Mouse (Mus musculus) gonadal fat pad, adult 2 months (tissue): Measurements from ENCODE around the gene Msmp. TPM values are rescaled to one million over a fixed set of nuclear protein-coding genes. Genes with fewer than 3 reads are reported as not detected.
"Not testable (repeated sequence)": the region's sequence is repeated elsewhere in the genome, so short reads cannot be mapped to it uniquely, and the experiment has no call there.

Source experiments
- DNase-seq: peaks from one replicate; pipeline ENCODE4 v3.0.0-alpha.2; 2012; ENCODE audit warnings: low read depth
- polyA plus RNA-seq: library from polyadenylated mRNA; depleted of rRNA; stranded (reverse); fragments of >200 nt; gene quantifications from 2 replicates; pipeline ENCODE4 v1.2.3, GENCODE M21; 2012

The Msmp gene
- polyA plus RNA-seq, 1 experiment, result 2.0 TPM

DNA sequence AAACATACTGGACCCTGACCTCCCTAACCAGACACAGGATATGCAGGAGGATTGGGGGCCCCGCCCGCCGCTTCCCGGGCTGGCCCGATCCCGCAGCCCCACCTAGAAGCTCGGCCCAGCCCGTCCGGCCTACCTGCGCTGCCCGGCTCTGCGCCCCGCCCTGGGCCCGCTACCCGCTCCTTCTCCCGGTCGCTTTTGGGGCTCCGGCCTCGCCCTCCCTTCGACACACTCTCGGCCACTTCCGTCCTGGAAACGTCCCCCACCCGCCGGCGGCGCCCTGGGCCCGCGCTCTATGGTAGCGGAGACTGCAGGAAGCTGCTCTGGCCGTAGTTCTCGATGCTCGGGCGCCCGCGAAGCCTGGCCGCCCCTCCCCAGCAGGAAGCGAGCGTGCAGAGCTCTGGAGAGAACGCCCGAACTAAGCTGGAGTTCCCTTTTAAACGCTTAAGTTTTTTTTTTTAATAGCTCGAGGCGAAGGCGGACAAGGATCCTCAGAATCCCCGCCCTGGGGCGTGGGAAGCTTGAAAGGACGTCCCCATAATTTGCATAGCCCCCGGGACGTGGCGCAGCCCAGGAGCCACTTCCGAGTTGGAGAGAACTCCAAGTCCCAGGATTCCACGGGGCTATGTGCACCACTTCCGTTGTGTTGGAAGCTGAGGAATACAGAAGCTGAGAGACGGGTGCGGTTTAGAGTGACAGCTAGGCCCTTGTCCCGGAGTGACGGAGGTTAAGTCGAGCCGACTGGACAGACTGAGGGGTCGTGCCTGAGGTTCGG, 22.1 kb downstream of the Msmp start, which contains the start of the genes Creb3 and Tln1:
Gene Creb3 (plus strand): TSS at position 336 of the 772 bp plus-strand sequence.
Gene Tln1 (minus strand): TSS at position 695 of the 772 bp plus-strand sequence.
- peak; percentile 85 for DNase-seq

DNA sequence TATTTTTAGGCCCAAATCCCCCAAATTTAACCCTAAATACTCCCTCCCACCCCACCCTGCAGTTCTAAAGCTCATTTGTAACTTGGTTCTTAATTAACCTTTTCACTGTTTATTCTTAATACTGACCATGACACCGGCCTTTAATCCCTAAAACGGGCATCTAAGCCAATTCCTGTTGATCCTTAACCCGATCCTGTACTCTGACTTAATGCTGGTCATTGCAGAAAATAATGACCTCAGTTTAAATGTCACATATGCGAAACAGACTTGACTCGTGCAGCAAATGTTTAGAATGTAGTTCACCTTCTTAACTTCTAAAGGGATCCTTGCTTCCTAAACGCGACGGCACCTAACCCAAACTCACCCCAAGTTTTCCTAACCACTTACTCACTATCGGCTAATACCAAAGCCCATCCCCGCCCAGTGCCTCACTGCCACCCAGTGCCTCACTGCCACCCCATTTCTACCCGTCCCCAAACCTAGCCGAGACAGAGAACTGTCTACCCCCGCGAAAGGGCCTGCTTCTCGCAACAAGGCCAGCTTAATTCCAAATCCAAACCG, 22.8 kb downstream of the Msmp start:
- no peak for DNase-seq

- no peak for DNase-seq
Measured at GRCm38 (mm10) chr4:43560976-43561375, 23.3 kb downstream of the Msmp start.

DNA sequence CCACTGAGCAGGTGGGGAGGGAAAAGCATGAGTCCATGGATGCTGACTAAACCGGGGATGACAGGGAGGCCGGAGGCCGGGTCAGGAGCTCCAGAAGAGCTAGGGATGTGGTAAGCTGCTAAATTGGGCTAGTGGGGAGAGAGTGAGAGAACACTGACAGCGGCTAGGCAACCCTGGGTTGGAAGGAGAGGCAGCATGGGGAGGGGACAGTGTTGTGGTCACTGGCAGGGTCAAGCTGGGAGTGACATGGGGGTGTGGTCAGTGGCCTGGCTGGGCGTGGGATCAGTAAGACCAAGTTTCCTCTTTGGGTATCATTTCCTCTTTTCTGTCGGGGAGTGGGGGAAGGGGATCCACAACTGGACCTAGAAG, 24.1 kb downstream of the Msmp start:
- DNase-seq, result no peak

DNA sequence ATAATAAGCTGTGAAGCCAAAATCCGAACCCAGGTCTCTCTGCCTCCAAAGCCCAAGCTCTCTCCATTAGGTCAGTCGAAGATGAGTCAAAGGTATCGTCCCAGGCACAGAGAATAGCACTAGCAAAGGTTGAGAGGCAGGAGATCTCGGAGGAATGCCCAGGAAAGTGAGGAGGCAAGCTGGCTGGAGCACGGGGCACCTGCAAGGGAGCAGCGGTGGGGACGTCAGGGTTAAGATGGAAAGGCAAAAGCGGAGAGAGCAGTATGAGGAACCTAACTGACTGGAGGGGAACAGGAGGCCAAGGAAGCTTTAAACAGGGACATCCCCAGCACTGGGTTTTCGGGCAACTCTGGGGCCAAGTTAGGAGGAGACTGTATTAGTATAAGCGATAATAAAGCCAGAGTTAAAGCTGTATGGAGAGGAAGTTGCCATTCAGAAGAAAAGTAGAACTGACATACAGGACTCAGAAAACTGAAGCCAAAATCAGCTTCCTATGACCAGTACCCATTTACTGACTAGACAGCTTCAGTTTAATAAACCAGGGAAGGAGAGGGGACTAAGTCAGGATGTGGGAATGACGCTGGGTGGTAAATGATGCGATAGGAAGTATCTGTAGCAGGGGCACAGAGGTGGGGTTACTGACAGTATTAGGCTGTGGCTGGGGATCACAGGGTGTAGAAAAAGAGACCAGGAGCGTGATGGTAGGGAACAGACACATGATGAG, 24.6 kb downstream of the Msmp start:
- no peak for DNase-seq

- DNase-seq, result no peak
Measured at GRCm38 (mm10) chr4:43558631-43559356, 25.5 kb downstream of the Msmp start.

DNA sequence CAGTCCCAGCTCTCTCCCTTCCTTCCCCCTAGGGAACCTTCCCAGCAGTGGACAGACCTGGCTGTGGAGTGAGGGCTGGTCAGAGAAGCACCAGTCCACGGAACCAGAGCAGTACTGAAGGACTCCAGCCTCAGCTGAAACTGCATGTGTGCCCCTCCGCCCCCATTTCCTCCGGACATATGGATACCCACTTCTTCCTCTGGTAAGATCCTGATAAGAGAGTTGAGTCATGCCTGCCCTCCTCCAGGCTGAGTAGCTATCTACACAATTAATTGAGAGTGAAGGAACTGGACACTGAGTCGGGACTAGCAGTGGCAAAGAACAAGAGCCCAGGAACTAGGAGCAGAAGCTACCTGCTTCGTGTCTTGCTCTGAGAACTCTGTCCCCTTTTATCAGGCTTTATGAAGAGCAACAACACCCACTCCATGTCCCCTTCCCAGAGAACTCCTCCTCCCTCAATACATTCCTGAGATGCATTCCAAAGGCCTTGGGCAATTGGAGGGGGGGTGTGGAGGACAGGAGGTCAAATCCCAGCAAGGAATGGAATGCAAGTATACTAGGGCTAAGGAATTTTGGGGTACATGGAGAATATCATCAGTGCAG, 26.2 kb downstream of the Msmp start:
- no peak for DNase-seq

GRCm38 (mm10) chr4:43555926-43556325, 28.4 kb downstream of the Msmp start:
- DNase-seq, result no peak

- DNase-seq, result no peak
Measured at GRCm38 (mm10) chr4:43553891-43554290, 30.4 kb downstream of the Msmp start.

- DNase-seq, result no peak
Measured at GRCm38 (mm10) chr4:43552437-43552836, 31.9 kb downstream of the Msmp start.

- not testable (repeated sequence) for DNase-seq
Measured at GRCm38 (mm10) chr4:43551854-43552253, 32.4 kb downstream of the Msmp start.

GRCm38 (mm10) chr4:43549055-43549454, 35.2 kb downstream of the Msmp start:
- DNase-seq, result no peak

DNA sequence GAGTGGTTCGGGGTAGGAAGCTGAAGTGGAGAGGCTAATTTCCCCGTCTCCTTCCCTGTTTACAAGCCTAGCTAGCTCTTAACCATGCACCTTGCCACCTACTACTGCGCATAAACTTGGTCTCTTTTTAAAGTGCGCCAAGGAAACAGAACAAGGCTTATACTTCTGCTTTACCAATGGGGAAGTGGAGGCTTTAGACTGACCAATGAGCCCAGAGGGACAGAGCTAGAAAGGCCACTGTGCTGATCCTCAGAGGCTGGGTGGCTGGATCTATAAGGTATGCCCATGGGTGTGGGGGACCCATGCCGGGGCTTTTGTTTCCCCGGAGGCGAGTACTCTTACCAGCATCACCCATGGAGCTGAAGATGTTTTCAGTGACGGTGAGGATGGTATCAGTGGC, 37.1 kb downstream of the Msmp start:
- DNase-seq, result no peak

- no peak for DNase-seq
Measured at GRCm38 (mm10) chr4:43546375-43547047, 37.8 kb downstream of the Msmp start.

GRCm38 (mm10) chr4:43542044-43542443, 42.2 kb downstream of the Msmp start:
- no peak for DNase-seq

DNA sequence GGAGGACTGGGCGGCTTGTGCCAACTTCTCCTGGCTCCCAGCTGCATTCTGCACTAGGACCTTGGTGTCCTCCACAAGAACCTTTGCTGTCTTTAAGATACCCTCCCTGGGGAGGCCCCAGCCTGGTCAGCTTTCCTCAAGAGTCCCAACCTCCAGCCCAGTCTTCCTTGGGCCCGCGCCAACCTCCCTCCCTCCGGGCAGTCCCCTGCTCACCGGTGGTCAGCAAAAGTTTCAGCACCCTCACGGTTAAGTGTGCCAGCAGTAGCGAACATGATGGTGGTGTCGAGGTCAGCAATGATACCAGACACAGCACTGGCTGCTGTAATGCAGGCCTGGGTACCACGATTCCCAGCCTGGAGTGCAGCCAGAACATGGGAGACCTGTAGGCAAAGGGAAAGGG, 48.3 kb downstream of the Msmp start:
- DNase-seq, result no peak

- DNase-seq, result no peak
Measured at GRCm38 (mm10) chr4:43535628-43536027, 48.7 kb downstream of the Msmp start.

GRCm38 (mm10) chr4:43533270-43533669, 51.0 kb downstream of the Msmp start:
- DNase-seq, result no peak
